Mouse (Mus musculus): ENCODE measurements around the gene Ropn1l.

GRCm38 (mm10) chr15:31412436-31412835, 41.1 kb downstream of the Ropn1l start:
- no peak for TF ChIP-seq CTCF (conservative IDR thresholded peaks at IDR 0.05 in 1 of 2, IDR thresholded peaks at IDR 0.05 in 1 of 2; ENCODE audit: low read depth in 2 of 2, low read length in 2 of 2)
- TF ChIP-seq USF2 (conservative IDR thresholded peaks at IDR 0.05; ENCODE audit: low read depth, low read length): no peak
- TF ChIP-seq USF1 (IDR thresholded peaks at IDR 0.05; ENCODE audit: low read depth, low read length): no peak
- no peak for TF ChIP-seq SMC3 (IDR thresholded peaks at IDR 0.05; ENCODE audit: low read depth, low read length)
- no peak for TF ChIP-seq E2F4 (IDR thresholded peaks at IDR 0.05; ENCODE audit: insufficient replicate concordance, low read depth, low read length)
- no peak for TF ChIP-seq TBP (conservative IDR thresholded peaks at IDR 0.05; ENCODE audit: low read depth, low read length)
- no peak for TF ChIP-seq NELFE (IDR thresholded peaks at IDR 0.05; ENCODE audit: low read depth, low read length)
- TF ChIP-seq HCFC1 (IDR thresholded peaks at IDR 0.05; ENCODE audit: low read depth, low read length): no peak
- no peak for TF ChIP-seq ETS1 (conservative IDR thresholded peaks at IDR 0.05; ENCODE audit: low read depth, low read length)
- TF ChIP-seq CHD1 (IDR thresholded peaks at IDR 0.05; ENCODE audit: low read depth, low read length): no peak
- TF ChIP-seq UBTF (IDR thresholded peaks at IDR 0.05; ENCODE audit: low read depth, low read length): no peak
- no peak for TF ChIP-seq POLR2A (IDR thresholded peaks at IDR 0.05; ENCODE audit: low read depth, low read length)
- no peak for TF ChIP-seq MEF2A (IDR thresholded peaks at IDR 0.05; ENCODE audit: borderline replicate concordance, low read depth, low read length)
